Mouse (Mus musculus) embryo, embryonic 9.5 days (tissue): ENCODE results near the gene Blvrb.

Experiments
- DNase-seq: peaks from one replicate; pipeline ENCODE4 v3.0.0-alpha.2; 2017; ENCODE audit errors: extremely low spot score

The Blvrb gene

DNA sequence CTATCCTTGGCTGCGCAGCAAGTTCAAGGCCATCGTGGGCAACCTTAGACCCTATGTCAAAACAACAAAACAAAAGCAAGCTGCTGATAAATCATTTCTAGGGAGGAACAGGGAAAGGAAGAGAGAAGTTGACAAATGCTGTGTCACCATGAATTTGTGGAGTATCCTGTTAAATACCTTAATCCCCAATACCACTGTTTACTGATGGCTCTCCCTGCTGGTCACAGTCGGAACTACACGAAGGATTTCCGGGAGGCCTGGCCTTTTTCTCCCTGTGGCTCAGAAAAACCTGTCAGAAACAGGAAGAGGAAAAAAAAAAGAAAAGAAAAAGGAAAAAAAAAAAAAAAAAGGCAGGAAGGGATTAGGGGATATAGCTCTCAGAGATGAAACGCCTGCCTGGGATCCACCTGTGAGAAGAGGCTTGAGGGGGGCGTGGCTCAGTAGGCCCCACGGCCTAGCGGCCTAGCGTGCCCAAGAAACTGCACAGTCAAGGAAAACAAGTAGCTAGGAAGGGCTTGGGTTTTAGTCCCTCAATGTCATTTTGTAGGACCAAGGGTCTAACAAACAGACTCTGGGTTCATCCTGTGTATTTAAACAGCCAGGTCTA is 1.6 kb downstream of the Blvrb start:
- peak; percentile 52 for DNase-seq

GRCm38 (mm10) chr7:27451359-27451758 is 3.6 kb downstream of the Blvrb start:
- no peak for DNase-seq

GRCm38 (mm10) chr7:27452206-27452770 is 4.5 kb downstream of the Blvrb start:
- no peak for DNase-seq

DNA sequence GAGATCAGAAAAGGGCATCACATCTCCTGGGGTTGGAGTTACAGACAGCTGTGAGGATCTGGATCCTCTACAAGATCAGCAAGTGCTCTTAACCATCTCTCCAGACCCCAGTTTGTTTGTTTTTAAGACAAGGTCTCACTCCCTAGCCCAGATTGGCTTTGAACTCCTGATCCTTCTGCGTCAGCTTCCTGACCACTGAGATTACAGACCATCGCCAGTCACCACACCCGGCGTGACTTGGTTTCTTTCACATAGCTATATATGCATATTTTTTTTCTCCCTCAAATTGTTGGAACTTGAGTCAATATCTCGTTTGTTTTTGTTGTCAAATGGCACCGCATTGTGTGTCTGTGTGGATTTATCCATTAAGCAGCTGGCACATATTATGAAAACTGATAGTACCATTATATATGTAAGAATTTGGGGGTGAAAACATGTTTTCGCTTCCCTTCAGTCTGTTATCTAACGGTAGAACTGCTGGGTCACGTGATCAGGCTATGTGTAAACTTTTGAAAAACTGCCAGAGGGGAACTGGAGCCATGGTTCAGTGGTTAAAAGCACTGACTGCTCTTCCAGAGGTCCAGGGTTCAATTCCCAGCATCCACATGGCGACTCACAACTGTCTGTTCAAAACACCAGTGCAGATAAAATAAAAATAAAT is 6.8 kb downstream of the Blvrb start:
- no peak for DNase-seq

DNA sequence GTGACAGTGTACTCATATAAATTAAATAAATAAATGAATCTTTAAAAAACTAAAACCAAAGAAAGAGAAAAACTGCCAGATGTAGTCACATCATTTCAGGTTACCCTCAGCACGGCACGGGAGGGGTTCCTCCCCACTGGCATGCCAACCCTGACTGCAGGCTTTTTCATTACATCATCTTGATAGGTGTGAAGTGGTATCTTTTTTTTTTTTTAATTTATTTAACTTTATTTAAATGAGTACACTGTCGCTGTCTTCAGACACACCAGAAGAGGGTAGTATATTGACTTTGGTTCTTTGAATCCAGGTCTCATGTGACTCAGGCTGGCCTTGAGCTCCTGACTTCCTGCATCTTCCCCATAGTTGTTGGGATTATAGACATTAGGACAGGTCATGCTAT is 7.5 kb downstream of the Blvrb start:
- no peak for DNase-seq

- no peak for DNase-seq
Observed at GRCm38 (mm10) chr7:27458614-27459013, 10.8 kb downstream of the Blvrb start.

- no peak for DNase-seq
Observed at GRCm38 (mm10) chr7:27459640-27460039, 11.9 kb downstream of the Blvrb start.

GRCm38 (mm10) chr7:27460477-27460876 is 12.7 kb downstream of the Blvrb start:
- DNase-seq, result no peak

DNA sequence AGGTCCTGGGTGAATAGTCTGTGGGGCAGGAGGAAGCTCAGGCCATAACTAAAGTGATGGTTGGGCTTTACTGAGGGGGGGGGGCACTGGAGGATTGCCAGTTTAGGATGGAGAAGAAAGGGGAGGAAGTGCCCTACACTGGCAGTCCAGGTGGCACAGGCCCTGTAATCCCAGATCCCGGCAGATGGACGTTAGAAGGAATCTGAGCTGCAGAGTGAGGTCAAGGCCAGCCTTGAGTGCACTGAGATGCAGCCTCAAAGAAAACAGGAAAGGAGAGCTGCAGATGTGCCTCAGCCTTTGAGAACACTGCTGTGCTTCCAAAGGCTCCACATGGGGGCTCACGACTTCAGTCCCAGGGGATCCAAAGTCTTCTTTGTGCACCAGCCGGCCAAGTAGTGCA is 19.9 kb downstream of the Blvrb start:
- no peak for DNase-seq

GRCm38 (mm10) chr7:27471390-27472120 is 23.8 kb downstream of the Blvrb start:
- DNase-seq, result no peak

DNA sequence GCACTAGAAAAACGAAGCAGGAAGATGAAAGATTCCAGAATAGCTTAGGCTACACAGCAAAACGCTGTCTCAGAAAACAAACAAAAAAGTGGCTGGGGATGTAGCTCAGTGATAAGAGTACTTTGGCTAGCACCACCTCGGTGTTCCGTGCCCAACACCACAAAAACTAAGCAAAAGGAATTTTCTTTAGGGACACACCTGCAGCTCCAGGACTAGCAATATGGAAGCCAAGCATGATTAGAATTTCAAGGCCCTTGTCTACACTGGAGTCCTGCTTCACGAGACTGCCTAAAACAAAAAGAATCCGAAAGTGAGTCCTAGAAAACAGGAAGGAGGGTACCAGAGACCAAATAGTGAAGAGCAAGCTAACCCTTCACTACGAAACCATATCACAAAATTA is 24.8 kb downstream of the Blvrb start:
- no peak for DNase-seq

DNA sequence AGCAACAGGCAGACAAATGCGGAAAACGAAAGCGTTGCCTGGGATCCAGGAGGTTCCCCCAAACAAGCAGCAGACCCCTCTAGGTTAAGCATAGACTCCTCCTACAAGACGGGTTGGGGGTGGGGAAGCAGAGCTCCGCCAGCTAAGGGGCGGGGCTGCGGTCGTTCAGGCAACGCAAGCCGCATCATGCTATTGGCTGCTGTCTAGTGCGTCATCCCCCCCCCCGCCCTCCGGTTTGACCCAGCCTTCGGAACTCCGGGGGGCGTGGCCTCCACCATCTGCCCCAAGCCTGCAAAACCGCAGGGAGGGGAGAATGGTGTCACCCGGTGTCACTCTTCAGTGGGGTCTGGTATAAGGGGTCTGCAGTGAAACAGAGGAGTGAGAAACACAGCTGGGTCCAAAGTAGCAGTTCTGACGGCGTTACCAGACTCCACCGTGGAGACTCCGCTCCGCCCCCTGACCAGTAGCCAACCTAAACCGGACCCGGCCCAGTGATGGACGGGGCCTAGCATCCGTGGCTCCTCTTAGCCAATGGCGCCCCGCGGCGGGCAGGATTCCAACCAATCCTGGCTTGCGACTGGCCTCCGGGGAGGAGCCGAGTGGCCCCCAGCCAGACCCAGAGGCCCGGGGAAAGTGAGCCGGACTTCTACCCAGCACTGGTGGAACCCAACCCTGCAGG is 25.5 kb downstream of the Blvrb start, which contains the start of gene Sertad3:
Sertad3 (plus strand) TSS at position 613 of the 679 bp plus-strand sequence.
- peak; percentile 100 for DNase-seq

GRCm38 (mm10) chr7:27473835-27474489 is 26.2 kb downstream of the Blvrb start:
- no peak for DNase-seq

GRCm38 (mm10) chr7:27474490-27474954 is 26.7 kb downstream of the Blvrb start:
- DNase-seq, result peak; percentile 94

GRCm38 (mm10) chr7:27475596-27475995 is 27.8 kb downstream of the Blvrb start:
- no peak for DNase-seq

- no peak for DNase-seq
Observed at GRCm38 (mm10) chr7:27476098-27476635, 28.4 kb downstream of the Blvrb start.

DNA sequence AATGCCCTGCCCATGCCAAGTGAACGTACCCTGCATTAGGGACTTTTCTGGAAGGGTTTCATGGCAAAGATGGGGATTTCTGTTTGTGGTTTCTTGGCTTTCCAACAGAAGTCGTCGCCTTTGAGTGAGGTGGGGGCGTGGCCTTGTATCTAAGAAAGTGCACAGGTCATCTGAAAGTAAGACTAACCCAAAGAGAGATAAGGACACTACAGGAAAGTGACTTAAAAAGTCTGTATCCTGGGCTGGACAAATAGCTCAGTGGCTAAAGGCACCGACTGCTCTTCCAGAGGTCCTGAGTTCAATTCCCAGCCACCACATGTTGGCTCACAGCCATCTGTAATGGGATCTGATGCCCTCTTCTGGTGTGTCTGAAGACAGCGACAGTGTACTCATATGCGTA is 30.8 kb downstream of the Blvrb start:
- no peak for DNase-seq

DNA sequence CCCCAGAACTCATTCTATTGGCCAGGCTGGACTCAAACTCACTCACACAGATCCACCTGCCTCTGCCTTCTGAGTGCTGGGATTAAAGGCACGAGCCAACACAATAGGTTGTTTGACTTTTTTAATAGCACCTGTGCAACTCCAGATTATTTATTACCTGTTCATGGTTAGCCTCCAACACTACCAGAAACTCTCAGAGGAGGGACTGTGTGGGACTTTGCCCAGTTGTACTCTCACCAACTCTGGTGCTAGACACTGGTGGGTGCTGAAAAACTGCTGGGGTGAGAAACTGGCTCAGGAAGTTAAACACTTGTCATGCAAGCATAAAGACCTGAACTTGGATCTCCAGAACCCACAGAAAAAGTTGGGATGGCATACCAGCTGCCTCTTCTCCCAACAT is 32.0 kb downstream of the Blvrb start:
- DNase-seq, result no peak

DNA sequence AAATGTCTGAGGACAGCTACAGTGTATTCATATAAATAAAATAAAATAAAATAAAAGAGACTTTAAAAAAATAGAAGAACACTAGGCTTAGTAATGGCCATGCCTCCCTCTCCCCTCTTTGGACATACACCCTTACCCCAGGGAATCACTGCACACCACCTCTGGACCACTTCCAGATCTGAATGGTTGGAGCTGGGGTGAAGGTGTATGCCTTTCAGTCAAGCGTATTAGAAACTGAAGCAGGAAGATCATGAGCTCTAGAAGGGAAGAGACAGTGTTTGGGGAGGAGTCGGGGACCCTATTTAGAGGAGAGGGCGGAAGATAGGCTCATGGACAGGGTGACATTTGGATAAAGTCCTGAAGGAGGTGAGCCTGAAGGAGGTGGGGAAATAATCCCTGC is 32.7 kb downstream of the Blvrb start:
- DNase-seq, result no peak

GRCm38 (mm10) chr7:27480927-27481626 is 33.3 kb downstream of the Blvrb start:
- no peak for DNase-seq

DNA sequence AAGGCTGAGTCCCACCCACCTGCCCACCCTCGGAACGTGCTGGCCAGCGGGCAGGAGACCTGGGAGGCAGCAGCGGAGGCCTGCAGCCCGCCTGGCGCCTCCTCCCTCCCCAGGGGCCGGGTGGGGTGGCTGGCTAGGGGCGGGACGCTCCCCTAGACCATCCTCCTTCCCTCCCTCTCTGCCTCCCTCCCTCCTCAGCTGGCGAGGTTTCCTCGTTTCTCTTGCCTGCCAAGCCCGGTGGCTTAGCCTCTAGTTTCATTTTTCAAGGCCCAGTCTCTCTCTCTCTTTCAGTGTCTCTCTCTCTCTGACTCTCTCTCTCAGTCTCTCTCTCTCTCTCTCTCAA is 33.8 kb downstream of the Blvrb start:
- DNase-seq, result peak; percentile 87
